Mouse (Mus musculus): ENCODE results near the gene Gm29644. TPM values are rescaled to one million over a fixed set of nuclear protein-coding genes. Genes with fewer than 3 reads are reported as not detected.
"Not testable (repeated sequence)": the region's sequence is repeated elsewhere in the genome, so short reads cannot be mapped to it uniquely, and the experiment has no call there.

The Gm29644 gene
- not detected for total RNA-seq (2021)
- long read RNA-seq, experiment 1 = 0 reads
- long read RNA-seq, experiment 2 = 0 reads

GRCm38 (mm10) chrY:70303187-70303586, at the start of gene Gm29644, which contains the start of gene Gm29423:
TSS of gene Gm29644 (minus strand) at chrY:70303343.
TSS of gene Gm29423 (minus strand) at chrY:70303287.
- not testable (repeated sequence) for DNase-seq (ENCODE audit: low spot score)

GRCm38 (mm10) chrY:70273542-70273941, 29.6 kb downstream of the Gm29644 start, which contains the start of gene Gm21118:
TSS of gene Gm21118 (minus strand) at chrY:70273642.
- DNase-seq (ENCODE audit: low spot score) = not testable (repeated sequence)

Other genes starting within 250 kb of the Gm29644 start
- gene Gm21118, start 29.7 kb downstream of the Gm29644 start, total RNA-seq (2021) = not detected
- not detected for gene Gm29423, start 56 bp downstream of the Gm29644 start, total RNA-seq (2021)
- not detected for gene Gm20888, start 138.5 kb upstream of the Gm29644 start, total RNA-seq (2021)

Data from gastrocnemius, adult 18-20 months (tissue).